Mouse (Mus musculus) urinary bladder, postnatal 4 days (tissue): ENCODE data around the gene A530032D15Rik.
"Not testable (repeated sequence)": the region's sequence is repeated elsewhere in the genome, so short reads cannot be mapped to it uniquely, and the experiment has no call there.

Experiments
- DNase-seq, 2 experiments: peaks; one replicate each; pipeline ENCODE4 v3.0.0; 2021 to 2022; ENCODE audit warnings: low spot score in 2 of 2

A530032D15Rik gene

GRCm38 (mm10) chr1:85035801-85036200 is 73.9 kb downstream of the A530032D15Rik start:
- DNase-seq = not testable (repeated sequence)

GRCm38 (mm10) chr1:85034394-85034793 is 75.3 kb downstream of the A530032D15Rik start:
- not testable (repeated sequence) for DNase-seq

GRCm38 (mm10) chr1:85033616-85034015 is 76.0 kb downstream of the A530032D15Rik start:
- not testable (repeated sequence) for DNase-seq
